Mouse (Mus musculus) midbrain, embryonic 13.5 days (tissue): ENCODE data around the gene Arih2. TPM values are rescaled to one million over a fixed set of nuclear protein-coding genes. Genes with fewer than 3 reads are reported as not detected.
"Not testable (repeated sequence)": the region's sequence is repeated elsewhere in the genome, so short reads cannot be mapped to it uniquely, and the experiment has no call there.

ENCODE experiments used
- ATAC-seq: fragments of 200-750 bp; cut with Nextera tagmentation; 2 replicates; pipeline ENCODE4 v1.8.0; 2017; ENCODE audit warnings: mild to moderate bottlenecking, moderate TSS enrichment, moderate library complexity
- H3K27ac ChIP-seq: fragments of 300-500 bp; sonication (generic); 2 replicates; pipeline ENCODE4 v1.5.1; 2015; ENCODE audit warnings: inconsistent platforms, mild to moderate bottlenecking, moderate library complexity
- H3K27me3 ChIP-seq: fragments of 300-500 bp; sonication (generic); 2 replicates; pipeline ENCODE4 v1.6.1; 2015; ENCODE audit warnings: mild to moderate bottlenecking, inconsistent platforms
- H3K36me3 ChIP-seq: fragments of 300-500 bp; sonication (generic); 2 replicates; pipeline ENCODE4 v1.6.1; 2015; ENCODE audit warnings: mild to moderate bottlenecking, inconsistent platforms
- H3K4me1 ChIP-seq: fragments of 300-500 bp; sonication (generic); replicated peaks from 2 replicates; pipeline ENCODE4 v1.6.1; 2015; ENCODE audit warnings: inconsistent platforms
- H3K4me2 ChIP-seq: fragments of 300-500 bp; sonication (generic); replicated peaks from 2 replicates; pipeline ENCODE4 v1.6.1; 2015; ENCODE audit warnings: moderate library complexity, mild to moderate bottlenecking, inconsistent platforms
- H3K4me3 ChIP-seq: fragments of 300-500 bp; sonication (generic); replicated peaks from 2 replicates; pipeline ENCODE4 v1.5.1; 2015; ENCODE audit warnings: mild to moderate bottlenecking, inconsistent platforms
- H3K9ac ChIP-seq: fragments of 300-500 bp; sonication (generic); replicated peaks from 2 replicates; pipeline ENCODE4 v1.6.1; 2015; ENCODE audit warnings: mild to moderate bottlenecking, inconsistent platforms
- H3K9me3 ChIP-seq: fragments of 300-500 bp; sonication (generic); 2 replicates; pipeline ENCODE4 v1.6.1; 2016; ENCODE audit warnings: mild to moderate bottlenecking, inconsistent platforms
- WGBS: fragments of 180-500 bp; shearing (Covaris S2); methylation state at CpG from one replicate; pipeline ENCODE4 v1.1.7; 2015; 5-methylcytosine and 5-hydroxymethylcytosine counted together
- polyA plus RNA-seq: library from polyadenylated mRNA; unstranded; fragments of >200 nt; fragmentation: Nextera tagmentation; extraction: Ambion mirVana; gene quantifications from 2 replicates; pipeline ENCODE4 v1.2.1, GENCODE M21; 2015

The Arih2 gene
- polyA plus RNA-seq, 1 experiment from 2014 or later: 54.0 TPM

- no peak overlapping the region for H3K9ac ChIP-seq
- no peaks in the 10 kb centered on the region for H3K4me1 ChIP-seq
- 90% methylated on average over 2 of the region's 2 CpGs for WGBS
- no peak overlapping the region for H3K4me3 ChIP-seq
- peaks cover 28% of the 10 kb centered on the region for H3K36me3 ChIP-seq
- ATAC-seq: no peak
- H3K4me2 ChIP-seq: no peak overlapping the region
- H3K9me3 ChIP-seq: no peaks in the 10 kb centered on the region
- H3K27ac ChIP-seq: no peak overlapping the region
- H3K27me3 ChIP-seq: no peaks in the 10 kb centered on the region
Measured at GRCm38 (mm10) chr9:108639825-108640224, 9.4 kb downstream of the Arih2 start.

GRCm38 (mm10) chr9:108635415-108635814 lies 13.8 kb downstream of the Arih2 start:
- Histone ChIP-seq H3K4me3 (no peak overlapping the region), H3K36me3 (peaks cover 12% of the 10 kb centered on the region), H3K9ac (no peak overlapping the region), H3K27me3 (no peaks in the 10 kb centered on the region), H3K9me3 (no peaks in the 10 kb centered on the region), H3K4me2 (no peak overlapping the region), H3K27ac (no peak overlapping the region), H3K4me1 (no peaks in the 10 kb centered on the region)
- WGBS: 86% methylated on average over 2 of the region's 2 CpGs
- no peak for ATAC-seq

DNA sequence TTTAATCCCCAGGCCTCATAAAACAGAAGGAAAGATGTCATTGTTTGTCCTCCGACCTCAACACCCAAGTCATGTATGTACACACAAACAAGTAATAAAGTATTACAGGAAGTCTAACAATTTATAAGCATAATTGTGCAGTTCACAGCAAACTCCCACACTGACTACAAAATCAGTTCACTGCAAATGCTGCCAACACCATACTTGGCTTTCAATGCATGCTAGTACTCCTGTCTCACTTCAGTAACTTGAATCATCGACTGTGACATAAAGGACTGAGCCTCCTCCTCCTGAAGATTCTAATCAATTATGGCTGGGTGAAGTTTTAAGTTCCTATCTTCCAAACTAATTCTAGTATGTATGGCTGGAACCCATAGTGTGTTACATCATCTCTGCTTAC lies 15.3 kb downstream of the Arih2 start:
- peaks cover 7% of the 10 kb centered on the region for H3K36me3 ChIP-seq
- H3K27me3 ChIP-seq: no peaks in the 10 kb centered on the region
- no peak for ATAC-seq
- H3K9me3 ChIP-seq: no peaks in the 10 kb centered on the region
- WGBS: 73% methylated on average over 2 of the region's 2 CpGs
- no peak overlapping the region for H3K4me3 ChIP-seq
- H3K27ac ChIP-seq: no peak overlapping the region
- H3K4me2 ChIP-seq: no peak overlapping the region
- no peak overlapping the region for H3K9ac ChIP-seq
- no peaks in the 10 kb centered on the region for H3K4me1 ChIP-seq

- Histone ChIP-seq H3K9me3 (no peaks in the 10 kb centered on the region), H3K4me1 (no peaks in the 10 kb centered on the region), H3K36me3 (peaks cover 10% of the 10 kb centered on the region), H3K9ac (no peak overlapping the region), H3K27ac (no peak overlapping the region), H3K4me2 (no peak overlapping the region), H3K4me3 (no peak overlapping the region), H3K27me3 (no peaks in the 10 kb centered on the region)
- 93% methylated on average over 5 of the region's 5 CpGs for WGBS
- ATAC-seq: no peak
Measured at GRCm38 (mm10) chr9:108632375-108632774, 16.8 kb downstream of the Arih2 start.

- Histone ChIP-seq H3K9ac (no peak overlapping the region), H3K4me2 (no peak overlapping the region), H3K36me3 (peaks cover 11% of the 10 kb centered on the region), H3K9me3 (no peaks in the 10 kb centered on the region), H3K27ac (no peak overlapping the region), H3K4me3 (no peak overlapping the region), H3K27me3 (no peaks in the 10 kb centered on the region), H3K4me1 (no peaks in the 10 kb centered on the region)
- no peak for ATAC-seq
- 93% methylated on average over 5 of the region's 5 CpGs for WGBS
Measured at GRCm38 (mm10) chr9:108631631-108632256, 17.4 kb downstream of the Arih2 start.

GRCm38 (mm10) chr9:108630683-108631082 lies 18.5 kb downstream of the Arih2 start:
- H3K4me1 ChIP-seq: no peaks in the 10 kb centered on the region
- no peak overlapping the region for H3K4me3 ChIP-seq
- H3K27me3 ChIP-seq: no peaks in the 10 kb centered on the region
- ATAC-seq: no peak
- 94% methylated on average over 1 of the region's 1 CpGs for WGBS
- no peak overlapping the region for H3K4me2 ChIP-seq
- peaks cover 15% of the 10 kb centered on the region for H3K36me3 ChIP-seq
- H3K27ac ChIP-seq: no peak overlapping the region
- no peak overlapping the region for H3K9ac ChIP-seq
- H3K9me3 ChIP-seq: no peaks in the 10 kb centered on the region

GRCm38 (mm10) chr9:108628141-108628540 lies 21.0 kb downstream of the Arih2 start:
- H3K4me1 ChIP-seq: no peaks in the 10 kb centered on the region
- peaks cover 18% of the 10 kb centered on the region for H3K36me3 ChIP-seq
- H3K9me3 ChIP-seq: no peaks in the 10 kb centered on the region
- H3K4me3 ChIP-seq: no peak overlapping the region
- 85% methylated on average over 4 of the region's 4 CpGs for WGBS
- H3K4me2 ChIP-seq: no peak overlapping the region
- H3K9ac ChIP-seq: no peak overlapping the region
- no peaks in the 10 kb centered on the region for H3K27me3 ChIP-seq
- ATAC-seq: no peak
- no peak overlapping the region for H3K27ac ChIP-seq

- no peak for ATAC-seq
- Histone ChIP-seq H3K27ac (no peak overlapping the region), H3K9me3 (no peaks in the 10 kb centered on the region), H3K9ac (no peak overlapping the region), H3K4me3 (no peak overlapping the region), H3K4me2 (no peak overlapping the region), H3K36me3 (peaks cover 16% of the 10 kb centered on the region), H3K27me3 (no peaks in the 10 kb centered on the region), H3K4me1 (no peaks in the 10 kb centered on the region)
- 95% methylated on average over 2 of the region's 2 CpGs for whole genome bisulfite sequencing
Measured at GRCm38 (mm10) chr9:108626498-108626897, 22.7 kb downstream of the Arih2 start.

DNA sequence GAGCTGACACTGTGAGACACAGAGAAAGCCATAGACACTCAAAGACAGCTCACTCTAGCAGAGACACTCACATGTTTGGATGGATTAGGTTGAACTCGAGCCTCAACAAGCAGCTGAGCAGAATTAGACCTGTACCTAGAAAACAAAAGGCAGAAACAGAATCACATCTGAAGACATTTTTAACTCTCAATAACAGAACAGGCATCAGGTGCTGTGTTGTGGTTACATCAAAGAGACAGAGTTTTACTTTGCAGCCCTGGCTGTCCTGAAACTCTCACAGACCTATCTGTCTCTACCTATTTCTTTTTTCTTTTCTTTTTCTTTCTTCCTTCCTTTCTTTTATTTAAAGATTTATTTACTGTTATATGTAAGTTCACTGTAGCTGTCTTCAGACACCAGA lies 31.9 kb downstream of the Arih2 start:
- H3K4me1 ChIP-seq: no peaks in the 10 kb centered on the region
- WGBS: 91% methylated on average over 1 of the region's 1 CpGs
- no peak for ATAC-seq
- H3K36me3 ChIP-seq: peaks cover 69% of the 10 kb centered on the region
- no peaks in the 10 kb centered on the region for H3K27me3 ChIP-seq
- H3K27ac ChIP-seq: no peak overlapping the region
- H3K9ac ChIP-seq: no peak overlapping the region
- H3K4me3 ChIP-seq: no peak overlapping the region
- no peaks in the 10 kb centered on the region for H3K9me3 ChIP-seq
- H3K4me2 ChIP-seq: no peak overlapping the region

GRCm38 (mm10) chr9:108611488-108611887 lies 37.7 kb downstream of the Arih2 start:
- WGBS: 96% methylated on average over 10 of the region's 10 CpGs
- H3K27me3 ChIP-seq: no peaks in the 10 kb centered on the region
- ATAC-seq: no peak
- no peak overlapping the region for H3K9ac ChIP-seq
- no peaks in the 10 kb centered on the region for H3K9me3 ChIP-seq
- no peak overlapping the region for H3K4me3 ChIP-seq
- H3K36me3 ChIP-seq: peaks cover 91% of the 10 kb centered on the region
- no peak overlapping the region for H3K27ac ChIP-seq
- H3K4me2 ChIP-seq: no peak overlapping the region
- H3K4me1 ChIP-seq: no peaks in the 10 kb centered on the region

DNA sequence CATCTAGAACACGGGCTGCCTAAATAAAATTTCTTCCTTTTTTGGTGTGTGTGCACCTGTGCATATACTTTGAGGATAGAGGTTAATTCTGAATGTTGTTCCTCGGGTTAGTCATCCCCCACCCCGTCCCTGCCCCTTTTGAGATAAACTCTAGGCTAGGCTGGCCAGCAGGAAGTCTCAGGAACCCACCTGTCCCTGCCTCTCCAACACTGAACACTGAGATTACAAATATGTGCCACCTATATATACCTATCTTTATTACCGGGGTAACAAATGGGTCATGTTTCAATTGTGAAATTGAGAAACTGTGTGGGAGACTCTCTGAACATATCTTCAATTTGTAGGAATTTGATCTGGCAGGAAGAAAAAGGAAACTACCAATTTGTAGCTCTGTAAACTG lies 40.3 kb downstream of the Arih2 start:
- no peaks in the 10 kb centered on the region for H3K9me3 ChIP-seq
- no peak overlapping the region for H3K9ac ChIP-seq
- peaks cover 94% of the 10 kb centered on the region for H3K36me3 ChIP-seq

GRCm38 (mm10) chr9:108607929-108608328 lies 41.3 kb downstream of the Arih2 start:
- 93% methylated on average over 5 of the region's 5 CpGs for WGBS
- H3K9me3 ChIP-seq, H3K4me3 ChIP-seq, H3K27me3 ChIP-seq, H3K4me2 ChIP-seq, H3K9ac ChIP-seq, H3K4me1 ChIP-seq, H3K27ac ChIP-seq, ATAC-seq: not testable (repeated sequence)
- peaks cover 96% of the 10 kb centered on the region for H3K36me3 ChIP-seq

More for the DNA sequence above, 40.3 kb downstream of the Arih2 start:
- Histone ChIP-seq H3K27ac (no peak overlapping the region), H3K4me2 (no peak overlapping the region), H3K27me3 (no peaks in the 10 kb centered on the region), H3K4me3 (no peak overlapping the region), H3K4me1 (no peaks in the 10 kb centered on the region)
- WGBS: 95% methylated on average over 4 of the region's 4 CpGs
- no peak for ATAC-seq

GRCm38 (mm10) chr9:108601986-108602385 lies 47.2 kb downstream of the Arih2 start:
- 95% methylated on average over 4 of the region's 4 CpGs for WGBS

More at GRCm38 (mm10) chr9:108601986-108602385, 47.2 kb downstream of the Arih2 start:
- H3K4me1 ChIP-seq: peaks cover 5% of the 10 kb centered on the region
- no peak overlapping the region for H3K27ac ChIP-seq
- H3K4me2 ChIP-seq: no peak overlapping the region
- no peak for ATAC-seq
- no peak overlapping the region for H3K9ac ChIP-seq
- no peak overlapping the region for H3K4me3 ChIP-seq
- no peaks in the 10 kb centered on the region for H3K9me3 ChIP-seq
- peaks cover 50% of the 10 kb centered on the region for H3K36me3 ChIP-seq
- no peaks in the 10 kb centered on the region for H3K27me3 ChIP-seq
